Mouse (Mus musculus) urinary bladder, postnatal 25 days (tissue): Measurements from ENCODE around the gene Tlx3.

Source experiments
- DNase-seq: peaks from one replicate; pipeline ENCODE4 v3.0.0; 2022; ENCODE audit warnings: low spot score

The Tlx3 gene

DNA sequence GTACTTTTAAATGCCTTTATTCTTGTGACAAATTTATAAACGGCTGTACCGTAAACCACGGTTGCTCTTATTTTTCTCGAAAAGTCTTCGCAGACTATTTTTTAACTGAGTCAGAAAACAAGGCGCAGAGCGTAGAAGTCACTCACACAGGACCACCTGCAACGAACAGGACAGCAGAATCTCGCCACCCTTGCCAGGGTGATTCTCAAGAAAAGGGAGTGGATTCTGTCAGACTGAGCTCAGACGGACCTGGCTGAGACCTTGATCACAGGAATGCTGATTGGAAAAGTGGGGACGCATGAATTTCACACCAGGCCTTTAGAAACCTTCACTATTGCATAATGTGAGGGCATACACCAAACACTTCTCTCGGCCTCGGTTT is 6.3 kb downstream of the Tlx3 start:
- no peak for DNase-seq

DNA sequence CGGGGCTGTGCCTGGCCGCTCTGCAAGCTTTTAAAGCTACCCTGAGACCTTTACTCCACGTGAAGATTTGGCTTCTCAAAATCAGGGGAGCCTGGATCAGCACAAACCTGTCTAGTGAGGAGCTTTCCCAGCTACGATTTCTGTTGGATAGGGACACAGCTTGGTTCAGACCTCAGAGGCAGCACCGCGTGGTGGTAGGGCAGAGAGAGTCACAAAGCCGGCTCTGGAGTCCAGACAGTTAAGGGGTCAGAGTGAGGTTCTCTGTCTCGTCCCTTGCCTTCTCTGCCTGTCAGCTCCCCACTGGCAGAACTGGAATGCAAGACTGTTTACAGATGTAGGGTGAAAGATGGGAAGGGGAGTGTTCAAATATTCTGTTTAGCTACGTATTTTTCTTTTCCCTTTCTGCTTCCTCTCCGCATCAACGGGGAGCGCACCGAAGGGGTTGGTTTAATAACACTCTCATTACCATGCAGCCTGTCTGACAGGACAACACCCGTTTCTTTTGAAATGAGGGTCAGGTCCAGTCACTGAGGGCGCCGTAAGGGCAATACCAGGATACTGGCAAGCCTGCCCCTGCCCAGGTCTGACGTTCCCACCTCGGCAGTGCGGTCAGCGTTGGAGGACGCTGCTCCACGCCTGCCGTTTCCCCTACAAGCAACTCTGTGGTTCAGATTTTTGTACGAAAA is 6.8 kb downstream of the Tlx3 start:
- no peak for DNase-seq

DNA sequence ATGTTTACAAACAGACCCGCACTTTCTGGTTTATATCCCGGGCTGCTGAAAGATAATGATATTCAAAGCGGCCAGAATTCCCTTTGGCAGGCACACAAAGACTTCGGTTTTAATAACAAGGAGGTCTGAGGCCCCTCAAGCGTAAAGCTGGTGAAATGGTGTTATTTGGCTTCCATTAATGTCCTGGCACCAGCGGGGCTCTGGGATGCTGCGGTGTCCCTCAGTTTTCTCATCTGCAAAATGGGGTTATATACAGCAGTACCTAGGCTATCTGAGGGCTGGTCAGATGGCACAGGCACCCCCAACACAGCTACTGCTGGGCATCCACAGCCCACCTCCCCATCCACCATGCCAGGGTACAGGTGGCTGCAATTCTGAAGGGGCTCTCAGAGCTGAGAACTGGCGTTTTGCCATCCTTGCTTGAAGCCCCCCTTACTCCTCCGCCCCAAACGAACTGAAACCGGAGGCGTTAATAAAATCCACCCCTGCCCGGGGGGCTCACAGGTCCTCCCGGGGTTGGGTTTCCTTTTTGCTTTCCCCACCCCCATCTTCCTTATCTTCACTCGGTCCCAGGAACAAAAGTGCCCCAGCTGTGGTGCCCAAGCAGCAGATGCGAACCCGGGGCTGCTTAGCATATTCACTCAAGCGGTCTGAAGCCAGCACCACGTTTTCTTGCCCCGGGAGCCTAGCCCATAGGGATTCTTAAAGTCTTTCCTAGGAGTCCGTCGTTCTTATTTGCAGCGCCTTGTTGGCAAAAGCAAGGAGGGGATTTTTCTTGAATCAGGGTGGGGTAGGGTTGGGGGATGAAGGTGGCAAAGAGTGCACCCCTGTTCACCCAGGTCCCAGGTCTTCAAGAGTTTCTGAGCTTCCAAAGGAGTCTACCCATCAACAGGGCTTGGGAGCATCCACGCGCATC is 7.6 kb downstream of the Tlx3 start:
- no peak for DNase-seq

DNA sequence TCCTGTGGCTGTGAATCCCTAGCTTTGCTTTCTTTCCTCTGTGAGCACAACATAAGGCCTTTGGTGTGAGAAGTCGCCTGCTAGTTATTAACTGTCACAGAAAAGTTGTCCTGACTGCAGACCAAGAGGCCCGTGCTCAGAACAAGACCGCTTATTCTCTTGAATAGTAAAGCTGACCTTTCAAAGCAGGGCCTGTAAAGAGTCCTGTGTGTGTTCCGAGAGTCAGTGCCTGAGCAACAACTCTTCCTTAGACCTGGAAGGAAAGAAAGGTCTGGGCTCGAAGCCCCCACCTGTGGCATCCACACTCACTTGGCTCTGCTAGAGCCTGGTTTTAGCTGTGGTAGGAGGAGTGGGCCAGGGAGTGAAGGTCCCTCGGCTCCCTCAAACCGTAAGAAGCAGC is 8.3 kb downstream of the Tlx3 start:
- DNase-seq: no peak

DNA sequence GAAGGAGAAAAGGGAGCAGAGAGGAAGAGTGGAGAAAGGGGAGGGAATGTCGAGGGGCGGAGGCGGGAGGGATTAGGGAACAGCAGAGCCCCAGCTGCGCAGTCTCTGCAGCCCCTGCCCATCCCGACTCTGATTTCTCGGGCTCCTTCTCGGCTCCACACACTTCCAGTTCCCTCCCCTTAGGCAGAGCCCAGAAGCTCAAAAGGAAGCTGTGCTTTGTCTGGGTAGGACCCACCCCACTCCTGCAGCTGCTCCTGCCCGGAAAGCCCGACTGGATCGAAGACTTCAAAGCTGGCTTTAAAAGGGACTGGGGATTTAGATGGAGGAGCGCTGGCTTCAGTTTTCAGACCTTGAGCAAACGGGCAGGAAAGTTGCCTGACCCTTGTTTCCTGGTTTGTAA is 9.7 kb downstream of the Tlx3 start:
- DNase-seq: no peak

DNA sequence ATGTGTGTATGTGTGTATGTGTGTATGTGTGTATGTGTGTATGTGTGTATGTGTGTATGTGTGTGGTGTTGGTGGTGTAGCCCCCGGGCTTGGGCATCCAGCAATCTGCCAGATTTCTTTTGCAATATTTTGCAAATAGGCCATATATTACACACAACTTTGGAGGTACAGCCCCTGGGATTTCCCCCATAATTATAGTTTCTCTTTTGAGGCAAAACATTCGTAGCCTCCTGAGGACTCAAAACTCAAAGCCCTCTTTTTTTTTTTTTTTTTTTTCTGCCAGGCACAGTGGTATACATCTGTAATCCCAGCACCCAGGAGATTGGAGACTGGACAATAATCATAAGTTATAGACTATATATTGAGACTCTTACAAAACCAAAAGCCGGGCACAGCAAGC is 21.6 kb downstream of the Tlx3 start:
- no peak for DNase-seq

DNA sequence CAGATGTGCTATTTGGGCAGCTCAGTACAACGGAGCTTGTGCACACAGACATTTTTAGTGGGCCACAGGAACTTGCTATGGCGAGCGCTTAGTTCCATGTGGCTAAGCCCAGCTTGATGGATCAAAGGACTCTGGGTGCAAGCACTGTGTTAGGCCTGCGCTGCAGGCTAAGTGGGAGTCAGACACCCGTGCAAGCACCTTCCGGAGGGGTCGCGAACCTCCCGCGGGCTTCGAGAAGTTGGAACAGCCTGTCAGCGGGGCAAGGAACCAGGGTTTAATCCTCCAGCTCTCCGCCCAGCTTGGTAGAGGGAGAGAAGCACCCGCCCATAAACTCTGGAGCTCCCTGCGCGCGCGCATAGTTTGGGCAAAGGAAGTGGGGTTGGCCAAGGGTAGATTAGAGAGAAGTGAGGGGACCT is 22.7 kb downstream of the Tlx3 start:
- no peak for DNase-seq

DNA sequence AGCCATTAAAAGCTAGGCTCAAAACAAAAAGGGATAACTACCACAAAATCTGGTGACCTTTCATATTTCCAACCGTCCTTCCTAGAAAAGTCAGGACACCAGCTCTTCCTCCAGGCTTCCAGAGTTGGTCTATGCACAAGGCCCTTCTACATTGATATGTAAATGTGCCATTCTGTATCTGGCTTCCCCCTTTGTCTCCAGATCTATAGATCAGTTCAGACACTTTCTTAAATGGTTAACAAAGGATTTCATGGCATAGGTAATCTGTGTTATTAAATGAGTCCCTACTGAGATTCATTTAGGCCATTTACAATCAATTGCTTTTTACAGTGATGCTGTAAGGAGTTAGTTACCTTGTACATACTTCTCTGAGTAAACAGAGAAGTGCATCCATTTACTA is 23.6 kb downstream of the Tlx3 start:
- DNase-seq: no peak

DNA sequence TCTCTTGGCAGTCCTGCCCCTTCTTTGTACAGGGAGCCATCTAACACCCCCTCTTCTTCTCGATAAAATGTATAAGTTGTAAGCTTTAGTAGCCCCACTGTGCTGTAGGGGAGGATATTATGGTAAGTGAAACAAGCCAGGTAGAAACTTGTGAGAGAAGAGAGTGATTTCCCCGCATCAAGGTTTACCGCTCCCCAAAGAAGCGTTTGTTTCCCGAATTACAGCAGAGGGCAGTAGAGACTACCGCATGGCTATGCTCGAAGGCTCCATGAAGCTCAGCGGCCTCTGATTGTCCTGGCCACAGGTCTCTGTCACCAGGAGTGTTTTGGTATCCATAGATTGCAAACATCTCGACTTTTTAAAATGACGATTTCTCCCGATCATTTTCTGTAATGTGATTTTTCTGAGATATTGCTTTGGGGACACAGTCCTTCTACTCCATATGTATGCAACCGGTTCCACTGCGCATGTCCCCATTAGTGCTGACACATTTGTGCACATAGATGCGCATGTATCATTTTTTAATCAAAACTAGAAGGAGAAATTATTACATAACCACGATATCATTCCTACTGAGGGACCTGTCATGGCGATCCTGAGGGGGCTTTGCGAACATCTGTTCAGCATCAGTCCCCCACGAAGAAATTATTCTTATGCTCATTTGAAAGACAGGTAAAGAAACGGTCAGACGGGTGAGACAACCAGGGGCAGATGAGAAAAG is 26.7 kb downstream of the Tlx3 start:
- peak; percentile 15 for DNase-seq

DNA sequence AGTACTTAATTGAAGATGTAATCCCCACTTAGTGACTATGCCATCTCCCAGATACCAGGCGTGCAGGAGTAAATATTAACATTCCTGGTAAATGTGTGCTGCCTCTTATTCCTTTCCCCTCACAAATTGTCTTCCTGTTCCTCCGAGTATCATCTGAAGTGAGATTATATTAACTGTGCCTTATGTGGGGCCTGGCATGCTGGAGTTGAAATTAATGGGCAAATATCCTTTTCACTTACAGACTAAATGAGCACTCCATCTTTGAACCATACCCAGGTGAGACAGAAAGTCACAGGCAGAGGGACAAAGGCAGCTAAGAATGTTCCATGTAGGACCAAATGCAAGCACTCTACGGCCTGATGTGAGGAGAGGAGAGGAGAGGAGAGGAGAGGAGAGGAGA is 27.6 kb downstream of the Tlx3 start:
- DNase-seq: no peak

DNA sequence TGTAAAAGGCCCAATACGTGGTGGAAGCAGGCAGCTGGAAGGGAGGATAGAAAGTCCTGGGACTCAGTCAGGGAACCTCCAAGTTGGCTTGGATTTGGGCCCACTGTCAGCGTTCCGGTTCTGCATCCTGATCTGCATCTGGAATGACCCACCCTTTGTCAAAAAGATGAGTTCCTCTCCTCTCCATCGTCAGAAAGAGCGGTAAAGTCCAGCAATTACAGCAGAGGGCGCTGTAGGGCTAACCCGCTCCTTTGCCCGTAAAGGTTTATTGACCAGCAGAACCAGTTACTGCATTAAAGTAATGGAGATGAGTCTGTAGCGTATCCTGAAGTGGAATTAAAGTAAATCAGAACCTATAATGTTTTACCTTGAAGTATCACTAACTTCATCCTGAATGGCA is 32.9 kb downstream of the Tlx3 start:
- peak; percentile 49 for DNase-seq

DNA sequence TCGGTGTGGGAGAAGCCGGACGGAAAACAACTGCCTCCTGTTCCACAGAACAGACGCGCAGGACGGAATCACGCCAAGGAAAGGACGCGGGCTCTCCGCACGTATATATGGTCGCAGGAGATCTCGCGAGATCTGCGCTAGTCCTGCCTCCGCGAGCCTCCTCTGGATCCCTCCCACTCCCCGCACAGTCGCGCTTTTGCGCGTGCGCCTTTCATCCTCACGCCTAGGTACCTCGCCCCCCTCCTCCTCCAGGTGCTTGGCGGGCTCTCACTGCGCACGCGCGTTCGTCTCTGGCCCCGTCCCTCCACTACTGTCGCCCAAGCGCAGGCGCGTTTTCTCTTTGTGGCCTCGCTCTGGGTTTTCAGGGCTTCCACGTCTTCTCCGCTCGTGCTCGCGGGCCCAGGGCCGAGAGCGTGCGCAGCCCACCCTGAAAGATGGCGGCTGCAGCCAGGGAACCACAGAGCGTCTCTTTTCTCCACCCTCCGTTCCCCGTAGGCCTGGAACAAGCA is 40.3 kb downstream of the Tlx3 start, which contains the start of gene Npm1:
Gene Npm1 (minus strand): TSS at position 209 of the 509 bp plus-strand sequence.
- DNase-seq: peak; percentile 99

DNA sequence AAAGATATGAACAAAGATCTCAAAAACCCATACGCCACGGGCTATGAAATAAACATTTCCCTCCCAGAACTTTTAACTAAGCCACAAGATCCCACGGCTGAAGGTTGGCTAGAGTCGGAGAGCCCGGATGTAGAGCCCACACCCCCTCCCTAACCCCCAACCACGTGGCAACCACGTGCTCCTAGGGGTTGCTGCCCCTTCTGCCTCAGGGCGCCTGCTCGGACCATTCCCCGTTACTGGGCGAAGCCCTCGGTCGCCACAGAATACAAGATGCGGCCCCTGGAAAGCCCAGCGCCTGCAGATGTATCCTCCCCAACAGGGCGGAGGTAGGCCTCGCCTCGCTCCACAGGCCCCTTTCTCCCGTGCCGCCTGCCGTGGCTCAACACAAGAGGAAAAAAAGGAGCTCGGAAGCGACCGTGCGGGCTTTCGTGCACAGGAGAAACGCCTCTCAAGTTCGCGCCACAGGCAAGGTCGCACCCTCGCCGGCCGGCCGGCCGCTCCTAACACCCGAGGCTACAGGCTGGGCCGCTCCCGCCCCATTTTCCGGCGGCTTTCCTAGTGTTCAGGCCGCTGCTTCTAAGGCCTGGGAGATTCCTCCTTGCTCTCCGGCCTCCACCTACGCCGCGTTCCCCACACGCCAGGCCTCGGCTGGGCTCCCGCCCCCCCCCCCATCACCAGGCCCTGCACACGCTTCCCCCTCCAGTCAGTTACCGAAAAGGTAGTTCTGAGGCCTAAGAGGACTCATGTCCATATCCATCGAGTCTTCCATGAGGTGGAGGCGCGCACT is 41.0 kb downstream of the Tlx3 start:
- peak; percentile 70 for DNase-seq

DNA sequence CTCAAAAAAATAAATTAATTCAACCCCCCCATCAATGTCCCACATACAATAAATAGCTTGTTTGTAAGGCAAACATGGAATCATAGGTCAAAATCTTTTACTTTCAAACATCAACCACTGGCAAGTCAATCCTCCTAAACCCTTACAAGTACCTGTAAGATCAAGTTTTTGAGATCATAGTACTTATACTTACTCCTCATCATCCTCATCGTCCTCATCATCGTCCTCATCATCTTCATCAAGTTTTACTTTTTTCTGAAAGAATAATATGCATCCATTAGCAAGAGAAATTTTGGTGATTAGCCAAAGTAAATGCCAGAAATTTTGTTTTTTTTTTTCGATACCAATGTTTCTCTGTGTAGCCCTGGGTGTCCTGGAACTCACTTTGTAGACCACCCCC is 43.6 kb downstream of the Tlx3 start:
- no peak for DNase-seq

DNA sequence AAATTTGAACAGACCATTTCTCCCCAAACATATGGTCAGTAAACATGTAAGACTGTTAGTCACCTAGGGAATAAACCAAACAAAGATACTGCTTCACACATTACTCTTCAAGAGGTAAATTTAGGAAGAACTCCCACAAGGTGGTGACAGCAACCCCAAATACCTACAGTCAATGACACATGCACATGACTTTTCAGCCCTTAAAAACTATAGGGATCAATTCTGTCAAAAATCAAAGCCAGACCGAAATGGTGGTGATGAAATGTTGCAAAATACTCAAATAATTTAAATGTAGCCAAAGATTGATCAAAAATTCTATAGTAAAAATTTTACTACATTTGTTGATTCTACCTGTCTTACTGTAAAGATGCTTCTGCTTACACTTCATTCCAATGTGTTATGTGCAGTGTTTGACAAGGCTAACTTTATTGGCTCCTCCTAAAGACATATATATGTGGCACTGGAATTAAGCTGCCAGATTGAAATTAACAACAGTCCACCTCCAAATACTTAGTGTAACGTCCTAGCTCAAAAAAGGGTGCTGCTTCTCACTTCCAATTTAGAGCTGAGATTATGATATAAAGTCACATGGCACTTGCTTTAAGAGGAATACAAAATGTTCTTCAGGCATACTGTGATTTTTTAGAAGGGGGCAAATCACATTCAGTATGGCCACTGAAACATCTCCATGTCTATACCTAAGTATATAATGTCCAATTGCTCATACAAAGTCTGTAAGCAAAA is 45.8 kb downstream of the Tlx3 start:
- DNase-seq: no peak

DNA sequence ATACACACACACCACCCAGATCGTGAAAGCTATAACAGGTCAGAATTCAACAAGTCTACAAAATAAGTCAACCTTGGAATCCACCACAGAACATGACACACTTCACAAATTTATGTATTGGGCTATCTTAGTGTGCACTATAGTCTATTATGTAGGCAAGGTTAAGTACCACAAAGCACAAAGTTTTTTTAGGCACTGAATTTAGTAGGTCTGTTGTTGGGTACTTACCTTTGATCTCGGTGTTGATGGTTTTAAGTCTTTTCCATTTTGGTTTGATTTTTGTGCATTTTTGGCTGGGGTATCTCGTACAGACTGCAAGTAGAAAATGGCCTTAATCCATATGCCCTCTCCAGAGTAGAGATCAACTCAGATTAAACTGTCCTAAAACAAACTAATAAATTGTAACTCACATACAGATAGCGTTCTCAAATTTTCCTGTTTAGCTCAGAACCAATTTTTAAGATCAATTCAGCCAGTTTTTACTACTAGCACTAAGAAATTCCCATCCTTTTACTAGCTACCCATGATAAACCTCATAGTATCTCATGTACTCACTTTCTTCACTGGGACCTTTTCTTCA is 46.9 kb downstream of the Tlx3 start:
- no peak for DNase-seq

DNA sequence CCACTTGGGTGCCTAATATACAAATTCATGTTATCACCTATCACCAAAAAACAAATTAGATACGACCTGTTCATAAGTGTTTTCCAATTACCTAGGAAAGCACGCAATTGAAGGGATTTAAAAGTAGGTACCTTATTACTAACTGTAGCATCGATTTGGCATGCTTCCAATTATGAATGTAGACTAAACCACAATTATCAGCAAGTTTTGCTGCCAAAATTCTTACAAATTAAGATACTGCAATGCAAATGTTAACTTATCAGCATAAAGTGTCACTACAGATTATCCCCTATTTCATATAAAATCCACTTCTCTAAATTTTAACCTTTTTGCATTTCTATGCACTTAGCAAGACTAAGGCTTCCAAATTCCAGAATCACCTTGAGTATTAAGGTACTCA is 48.9 kb downstream of the Tlx3 start:
- DNase-seq: no peak

DNA sequence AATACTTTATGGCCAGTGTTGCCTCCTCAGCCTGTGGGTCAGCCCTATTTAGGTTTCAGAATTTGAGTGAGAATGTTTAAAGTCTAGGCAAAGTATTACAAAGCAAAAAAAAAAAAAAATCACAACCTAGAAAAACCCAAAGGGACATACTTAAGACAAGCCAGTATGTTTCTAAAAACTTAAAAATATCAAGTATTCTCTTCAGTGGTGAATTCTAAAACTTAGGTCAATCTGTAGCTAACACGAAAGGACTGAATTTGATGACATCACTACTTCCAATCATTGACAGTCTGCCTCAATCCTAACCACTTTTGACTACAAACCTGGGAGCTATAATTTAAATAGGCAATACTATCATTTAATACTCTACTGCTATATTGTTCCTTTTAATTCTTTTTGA is 50.4 kb downstream of the Tlx3 start:
- DNase-seq: no peak

DNA sequence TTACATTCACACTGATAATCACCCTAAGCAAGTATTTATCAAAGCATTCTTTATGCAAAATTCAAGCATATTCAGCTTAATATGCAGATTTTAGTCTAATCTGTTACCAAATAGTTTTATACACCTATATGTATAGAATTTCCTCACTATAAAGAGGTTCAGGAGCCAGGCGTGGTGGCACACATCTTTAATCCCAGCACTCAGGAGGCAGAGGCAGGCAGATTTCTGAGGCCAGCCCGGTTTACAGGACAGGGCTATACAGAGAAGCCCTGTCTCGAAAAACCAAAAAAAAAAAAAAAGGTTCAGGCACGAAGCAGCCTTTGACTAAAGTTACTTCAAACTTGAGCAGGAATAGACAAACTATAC is 51.6 kb downstream of the Tlx3 start:
- no peak for DNase-seq

DNA sequence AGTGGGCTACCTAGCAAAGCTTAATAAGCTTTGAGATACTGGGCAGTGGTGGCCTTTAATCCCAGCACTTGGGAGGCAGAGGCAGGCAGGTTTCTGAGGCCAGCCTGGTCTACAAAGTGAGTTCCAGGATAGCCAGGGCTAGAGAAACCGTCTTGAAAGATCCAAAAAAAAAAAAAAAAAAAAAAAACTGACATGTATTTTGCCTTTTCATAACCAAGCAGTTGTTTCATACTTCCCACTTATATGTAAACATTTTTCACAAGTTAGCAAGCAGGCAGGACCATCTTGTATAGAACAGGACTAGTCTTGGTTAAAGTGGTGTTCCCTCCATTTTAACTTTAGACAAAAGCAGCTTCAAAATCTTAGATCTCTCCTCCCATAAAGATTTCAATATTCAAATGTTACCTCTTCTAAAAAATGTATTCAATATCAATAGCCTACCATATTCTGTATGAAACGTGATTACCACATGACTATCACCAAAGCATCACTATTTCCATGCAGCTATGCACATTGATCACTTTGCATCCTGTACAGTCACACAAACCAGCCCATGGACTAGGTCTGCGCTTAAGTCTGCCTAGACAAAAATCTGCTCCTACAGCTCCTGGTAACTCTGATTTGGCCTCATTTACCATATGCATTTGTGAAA is 52.1 kb downstream of the Tlx3 start:
- DNase-seq: no peak
